5 mouse cellular contexts compared by ENCODE assay signal in the genomic region with DNA sequence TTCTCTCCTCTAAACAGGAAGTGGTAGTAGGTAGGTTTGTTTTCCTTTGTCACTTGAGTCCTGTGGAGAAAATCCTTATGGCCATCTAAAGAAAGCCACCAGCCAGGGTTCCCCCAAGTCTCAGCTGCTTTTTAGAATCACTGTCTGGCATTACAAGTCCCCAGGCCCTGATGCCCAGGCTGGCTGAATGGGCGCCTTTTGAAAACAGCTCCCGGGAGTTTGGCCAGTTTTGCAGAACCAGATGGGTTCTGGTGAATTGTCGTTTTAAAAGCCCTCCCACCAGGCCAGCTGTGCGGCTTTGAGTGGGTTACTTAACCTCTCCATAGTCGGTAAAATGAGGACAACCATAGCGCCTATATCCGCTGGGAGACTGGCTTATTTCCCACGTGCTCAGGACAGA.
"Had no signal": no experiment of that assay in that cellular context is flagged by ENCODE, and none has a peak within 500 bp of the region (broad histone marks: within the 10 kb centered on the region; RNA-seq: fewer than 3 reads in every experiment).

No protein-coding gene starts in this region.

- DNase-seq: kidney, adult 2 months; kidney, postnatal 4 days; left cerebral cortex, postnatal 4 days; lung, adult 18-20 months; thymus, postnatal 4 days had no signal
